Mouse (Mus musculus) leukemia stem cell, adult 10-12 weeks (primary cell): Measurements from ENCODE around the gene Wfs1. TPM values are rescaled to one million over a fixed set of nuclear protein-coding genes. Genes with fewer than 3 reads are reported as not detected.

Experiments
- polyA plus RNA-seq: library from polyadenylated mRNA; stranded (reverse); fragments of >175 nt; gene quantifications from 2 replicates; pipeline ENCODE4 v1.2.3, GENCODE M21; 2012; ENCODE audit warnings: low replicate concordance

Gene Wfs1
- 1.5 and 1.9 TPM in 2 replicates for polyA plus RNA-seq

DNA sequence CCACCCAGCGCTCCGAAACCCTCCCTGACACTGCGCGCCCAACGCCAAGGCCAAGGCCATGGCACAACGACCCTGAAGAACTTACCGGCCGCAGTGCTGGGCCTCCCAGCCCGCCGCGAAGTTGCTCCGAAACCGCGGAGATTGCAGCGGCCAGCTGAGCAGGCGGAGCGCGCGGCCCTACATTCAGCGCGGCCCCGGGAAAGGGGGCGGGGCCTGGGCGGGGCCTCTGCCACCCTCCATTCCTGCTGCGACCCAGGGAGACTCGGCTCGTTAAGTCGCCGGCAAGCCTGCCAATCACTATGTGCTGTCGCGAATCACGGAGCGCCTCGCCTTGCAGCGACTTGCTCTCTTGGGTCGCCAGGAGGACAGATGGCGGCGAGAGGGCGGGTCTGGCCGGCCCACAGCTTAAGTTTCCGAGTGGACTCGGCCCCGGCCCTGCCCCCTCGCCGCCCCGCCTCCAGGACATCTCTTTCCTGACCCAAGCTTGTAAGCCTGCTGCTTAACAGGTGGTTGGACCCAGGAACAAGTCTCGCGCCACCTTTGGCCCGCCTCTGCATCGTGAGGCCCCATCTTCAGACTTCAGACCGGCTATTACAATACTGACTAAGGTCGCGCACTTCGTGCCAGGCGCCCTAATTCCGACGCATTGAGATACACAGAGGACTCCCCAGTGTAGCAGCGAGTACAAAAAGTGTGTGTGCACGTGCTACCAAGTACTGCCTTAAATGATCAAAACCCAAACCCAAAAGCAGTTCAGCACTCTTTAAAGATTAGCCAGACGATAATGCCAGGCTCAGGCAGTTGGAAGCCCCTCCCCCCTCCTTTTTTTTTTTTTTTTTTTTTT, at the start of gene Wfs1:
Gene Wfs1 (minus strand): TSS at position 425 of the 844 bp plus-strand sequence.

Other genes starting within 250 kb of the Wfs1 start
- gene Bloc1s4, start 240.6 kb downstream of the Wfs1 start, polyA plus RNA-seq: 24.3 and 35.2 TPM in 2 replicates
- 50.7 and 72.9 TPM in 2 replicates for gene Mrfap1, start 192.4 kb downstream of the Wfs1 start, polyA plus RNA-seq
- gene Man2b2, start 158.6 kb downstream of the Wfs1 start, polyA plus RNA-seq: 41.2 and 49.7 TPM in 2 replicates
- gene Ppp2r2c, start 120.7 kb downstream of the Wfs1 start, polyA plus RNA-seq: 0.12 TPM in 1 of 2 replicates, not detected in the other
- gene Gm1043, start 96.2 kb upstream of the Wfs1 start, polyA plus RNA-seq: 0.13 and 0.77 TPM in 2 replicates